Mouse (Mus musculus) lung, adult 2 months (tissue): Measurements from ENCODE around the gene Clcn6.

Experiments
- CTCF ChIP-seq: fragments of 200-500 bp; IDR thresholded peaks from 2 replicates; pipeline ENCODE4 v1.5.1; 2011; ENCODE audit warnings: mild to moderate bottlenecking, low read length, control low read depth; ENCODE audit not compliant: insufficient read depth
- POLR2A ChIP-seq: fragments of 200-500 bp; IDR thresholded peaks from 2 replicates; pipeline ENCODE4 v1.6.1; 2011; ENCODE audit warnings: low read depth, mild to moderate bottlenecking, control low read depth, low read length, borderline replicate concordance; ENCODE audit errors: extremely low read depth

GRCm38 (mm10) chr4:147995311-147995710, 43.3 kb downstream of the Clcn6 start:
- TF ChIP-seq CTCF (no peak), POLR2A (no peak)
